Mouse (Mus musculus) stomach, embryonic 16.5 days (tissue): ENCODE data around the gene Dll4. TPM values are rescaled to one million over a fixed set of nuclear protein-coding genes. Genes with fewer than 3 reads are reported as not detected.
A peak's percentile ranks its signal among the peaks of the same experiment; 100 is the strongest.

Source experiments
- ATAC-seq: fragments of 200-750 bp; cut with Nextera tagmentation; 2 replicates; pipeline ENCODE4 v1.8.0; 2017; ENCODE audit warnings: moderate number of reproducible peaks, moderate TSS enrichment; ENCODE audit not compliant: insufficient read depth, low FRiP score
- H3K27ac ChIP-seq: fragments of 300-500 bp; sonication (generic); 2 replicates; pipeline ENCODE4 v1.5.1; 2014; ENCODE audit warnings: low read length
- H3K27me3 ChIP-seq: fragments of 300-500 bp; sonication (generic); 2 replicates; pipeline ENCODE4 v1.6.1; 2014; ENCODE audit warnings: low read length, control low read depth, mixed read lengths; ENCODE audit not compliant: control insufficient read depth, insufficient read depth
- H3K36me3 ChIP-seq: fragments of 300-500 bp; sonication (generic); 2 replicates; pipeline ENCODE4 v1.6.1; 2014; ENCODE audit warnings: low read length; ENCODE audit not compliant: control insufficient read depth, insufficient read depth
- H3K4me1 ChIP-seq: fragments of 300-500 bp; sonication (generic); 2 replicates; pipeline ENCODE4 v1.6.1; 2014; ENCODE audit warnings: low read length, control low read depth, mixed read lengths; ENCODE audit not compliant: control insufficient read depth, insufficient read depth
- H3K4me2 ChIP-seq: fragments of 300-500 bp; sonication (generic); 2 replicates; pipeline ENCODE4 v1.6.1; 2014; ENCODE audit warnings: low read depth, low read length, mixed read lengths
- H3K4me3 ChIP-seq: fragments of 300-500 bp; sonication (generic); replicated peaks from 2 replicates; pipeline ENCODE4 v1.5.1; 2014; ENCODE audit warnings: mild to moderate bottlenecking, low read length
- H3K9ac ChIP-seq: fragments of 300-500 bp; sonication (generic); 2 replicates; pipeline ENCODE4 v1.6.1; 2014; ENCODE audit warnings: low read length
- H3K9me3 ChIP-seq: fragments of 300-500 bp; sonication (generic); replicated peaks from 2 replicates; pipeline ENCODE4 v1.6.1; 2016; ENCODE audit warnings: low read length, control low read depth; ENCODE audit not compliant: control insufficient read depth
- WGBS: fragments of 180-500 bp; shearing (Covaris S2); extraction: QIAGEN DNeasy Blood & Tissue Kit; methylation state at CpG from one replicate; pipeline ENCODE4 v1.1.7; 2014; 5-methylcytosine and 5-hydroxymethylcytosine counted together
- polyA plus RNA-seq: library from polyadenylated mRNA; unstranded; fragments of >200 nt; fragmentation: Nextera tagmentation; extraction: Ambion mirVana; gene quantifications from 2 replicates; pipeline ENCODE4 v1.2.1, GENCODE M21; 2015

Dll4 gene
- polyA plus RNA-seq, 1 experiment from 2014 or later = 6.8 TPM

DNA sequence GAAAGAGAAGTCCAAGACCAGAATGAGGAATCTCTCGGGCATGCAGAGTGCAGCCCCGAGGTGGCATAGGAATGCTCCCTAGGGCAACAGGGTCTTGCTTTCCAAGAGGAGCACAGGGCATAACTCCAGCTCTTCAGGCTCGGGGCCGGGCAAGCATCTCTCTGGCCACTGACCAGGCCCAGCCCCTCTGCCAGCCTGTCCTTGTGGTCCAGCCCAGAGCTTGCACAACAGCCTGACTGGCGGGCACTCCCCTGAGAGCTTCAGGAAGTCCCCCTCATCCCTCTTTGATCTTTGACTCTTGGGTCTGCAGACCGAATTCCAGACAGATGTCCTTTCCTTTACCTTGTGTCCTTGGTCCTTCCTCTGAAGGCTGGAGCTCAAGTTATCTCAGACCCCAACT is 22.7 kb upstream of the Dll4 start:
- WGBS = 79% methylated on average over 6 of the region's 6 CpGs
- H3K27ac ChIP-seq = no peak overlapping the region
- no peak for ATAC-seq

DNA sequence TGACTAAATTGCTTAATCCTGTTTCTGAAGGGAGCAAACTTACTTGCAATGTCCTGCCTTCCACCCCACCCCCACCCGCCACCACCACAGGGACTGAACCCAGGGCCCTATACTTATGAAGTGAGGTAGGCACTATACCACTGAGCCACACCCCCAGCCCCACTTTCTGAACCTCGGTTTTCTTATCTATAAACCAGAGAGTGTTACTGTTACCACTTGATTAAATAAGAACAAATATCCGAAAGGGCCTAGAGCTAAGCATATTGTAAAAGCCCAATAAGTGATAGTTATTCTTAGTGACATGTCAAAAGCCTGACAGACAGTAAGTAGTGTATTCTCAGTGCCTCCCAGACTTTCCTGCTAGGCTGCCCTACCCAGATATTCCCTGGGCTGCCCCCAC is 21.2 kb upstream of the Dll4 start:
- Histone ChIP-seq H3K4me3 (no peak overlapping the region), H3K27ac (peak overlapping the region; percentile 36; the same call in 1 of the 2 replicates), H3K9me3 (no peaks in the 10 kb centered on the region), H3K9ac (no peak overlapping the region), H3K36me3 (no peaks in the 10 kb centered on the region), H3K4me1 (peaks cover 22% of the 10 kb centered on the region), H3K27me3 (no peaks in the 10 kb centered on the region), H3K4me2 (no peak overlapping the region)
- ATAC-seq = no peak
- WGBS = 38% methylated on average over 3 of the region's 3 CpGs

More for the DNA sequence above, 22.7 kb upstream of the Dll4 start:
- Histone ChIP-seq H3K4me3 (no peak overlapping the region), H3K27me3 (no peaks in the 10 kb centered on the region), H3K4me1 (peaks cover 25% of the 10 kb centered on the region), H3K9ac (no peak overlapping the region), H3K36me3 (no peaks in the 10 kb centered on the region), H3K9me3 (no peaks in the 10 kb centered on the region), H3K4me2 (no peak overlapping the region)

DNA sequence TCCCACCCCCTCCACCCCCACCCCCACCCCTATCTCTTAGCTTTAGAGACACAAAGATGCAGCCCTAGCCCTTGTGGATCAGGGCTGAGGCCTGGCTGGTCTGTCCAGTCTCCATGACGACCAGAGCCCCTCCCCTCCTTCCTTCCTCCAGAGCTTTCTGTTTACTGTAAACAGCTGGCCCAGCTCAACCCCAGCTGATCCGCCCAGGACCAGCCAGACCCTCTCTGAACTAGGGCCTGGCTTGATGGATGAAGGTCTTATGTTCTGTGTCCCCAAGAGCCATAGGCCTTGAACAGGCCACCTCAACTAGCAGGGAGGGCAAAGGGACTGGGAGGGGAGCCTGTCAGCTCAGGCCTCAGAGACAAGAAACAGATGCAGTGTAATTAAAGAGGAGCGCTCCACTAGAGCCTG is 20.8 kb upstream of the Dll4 start:
- peak; percentile 68 for ATAC-seq
- Histone ChIP-seq H3K9ac (peak overlapping the region; percentile 49; the same call in 1 of the 2 replicates), H3K9me3 (no peaks in the 10 kb centered on the region), H3K4me1 (peaks cover 18% of the 10 kb centered on the region), H3K27me3 (no peaks in the 10 kb centered on the region), H3K4me2 (no peak overlapping the region), H3K4me3 (no peak overlapping the region), H3K36me3 (no peaks in the 10 kb centered on the region), H3K27ac (peak overlapping the region; percentile 51)
- whole genome bisulfite sequencing = 21% methylated on average over 3 of the region's 3 CpGs

DNA sequence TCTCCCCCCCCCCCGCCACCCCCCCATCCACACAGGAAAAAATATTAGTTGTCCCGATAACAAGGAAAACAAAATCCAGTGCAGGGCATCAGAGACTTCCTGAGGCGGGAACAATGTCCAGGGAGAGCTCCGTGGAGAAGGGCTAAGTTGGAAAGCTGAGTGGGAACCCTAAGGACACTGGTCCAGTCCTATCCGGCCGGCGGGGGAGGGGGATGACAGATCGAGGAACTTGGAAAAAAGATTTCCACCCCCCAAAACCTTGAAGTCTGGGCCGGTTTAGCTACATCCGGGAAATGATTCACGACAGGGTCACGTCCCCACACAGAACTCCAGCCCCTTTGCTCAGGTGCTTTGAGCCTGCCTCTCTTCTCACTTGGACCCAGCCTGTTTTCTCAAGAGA is 14.0 kb upstream of the Dll4 start:
- H3K27me3 ChIP-seq = no peaks in the 10 kb centered on the region
- H3K9ac ChIP-seq = peak overlapping the region; percentile 8; the same call in 1 of the 2 replicates
- WGBS = 31% methylated on average over 12 of the region's 12 CpGs
- no peak overlapping the region for H3K4me2 ChIP-seq
- no peaks in the 10 kb centered on the region for H3K9me3 ChIP-seq
- H3K27ac ChIP-seq = no peak overlapping the region
- H3K4me1 ChIP-seq = no peaks in the 10 kb centered on the region
- no peak for ATAC-seq
- no peak overlapping the region for H3K4me3 ChIP-seq
- H3K36me3 ChIP-seq = no peaks in the 10 kb centered on the region

DNA sequence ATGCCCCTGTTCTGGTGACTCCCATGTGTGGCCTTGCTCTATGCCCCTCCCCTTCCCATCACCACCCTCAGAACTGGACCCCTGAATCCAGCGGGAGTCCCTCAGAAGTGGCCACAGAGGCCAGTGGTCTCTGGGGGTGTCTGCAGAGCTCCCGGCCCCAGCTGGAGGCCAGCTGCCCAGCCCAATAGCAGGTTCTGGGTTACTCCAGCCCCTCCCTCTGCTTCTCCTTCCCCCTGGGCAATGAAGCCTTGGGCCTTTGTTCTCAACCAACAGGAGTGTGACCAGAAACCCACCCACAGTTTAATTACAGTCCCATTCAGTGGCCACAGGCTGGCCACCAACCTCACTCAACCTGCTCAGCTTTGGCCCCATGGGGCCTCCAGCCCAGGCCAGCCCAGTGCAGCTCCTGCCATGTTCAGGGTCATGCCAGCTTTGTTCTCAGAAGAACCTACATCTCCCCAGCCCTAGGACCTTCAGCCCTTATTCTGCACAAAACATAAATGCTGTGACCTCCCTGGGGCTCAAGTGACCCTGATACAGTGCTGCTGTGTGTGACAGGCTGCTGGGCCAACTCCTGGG is 13.1 kb upstream of the Dll4 start:
- no peak overlapping the region for H3K9ac ChIP-seq
- 73% methylated on average over 2 of the region's 2 CpGs for WGBS
- no peak overlapping the region for H3K27ac ChIP-seq
- no peaks in the 10 kb centered on the region for H3K9me3 ChIP-seq
- H3K4me1 ChIP-seq = no peaks in the 10 kb centered on the region
- H3K4me3 ChIP-seq = no peak overlapping the region
- no peak for ATAC-seq
- no peaks in the 10 kb centered on the region for H3K36me3 ChIP-seq
- H3K27me3 ChIP-seq = no peaks in the 10 kb centered on the region
- H3K4me2 ChIP-seq = no peak overlapping the region

DNA sequence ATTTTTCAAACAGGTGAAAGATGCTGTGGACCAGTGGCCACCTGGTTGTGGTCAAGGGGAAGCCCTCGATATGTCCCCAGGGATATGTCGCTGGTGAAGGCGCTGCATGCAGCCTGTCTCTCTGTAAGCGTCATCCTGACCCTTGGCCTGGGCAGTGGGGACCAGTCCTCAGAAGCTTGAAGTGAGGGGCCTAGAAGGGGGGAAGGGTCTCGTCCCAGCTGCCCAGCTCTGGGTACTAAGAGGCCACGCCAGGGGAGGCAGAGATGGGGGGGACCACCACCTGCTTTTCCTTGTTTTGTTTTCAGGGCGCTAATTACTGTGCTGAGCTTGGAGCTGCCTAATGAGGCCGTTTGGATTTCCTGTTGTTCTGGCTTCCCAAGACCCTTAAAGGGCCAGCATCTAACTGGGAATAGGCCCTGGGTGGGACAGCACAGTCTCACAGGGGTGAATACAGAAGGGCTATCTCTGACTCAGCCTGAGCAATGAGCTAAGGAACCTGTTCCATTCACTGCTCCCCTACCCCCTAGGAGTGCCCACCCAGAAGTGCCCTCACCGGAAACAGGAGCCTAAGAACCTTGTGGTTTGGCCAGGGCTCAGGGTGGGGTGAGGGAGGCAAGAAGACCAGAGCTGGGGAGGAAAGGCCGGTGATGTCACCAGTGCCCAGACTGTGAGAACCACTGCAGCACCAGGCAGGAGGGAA is 11.7 kb upstream of the Dll4 start:
- no peaks in the 10 kb centered on the region for H3K36me3 ChIP-seq
- no peak overlapping the region; the same call in 1 of the 2 replicates for H3K27ac ChIP-seq
- no peak for ATAC-seq
- no peak overlapping the region for H3K4me2 ChIP-seq
- WGBS = 45% methylated on average over 10 of the region's 10 CpGs
- H3K9ac ChIP-seq = no peak overlapping the region
- H3K27me3 ChIP-seq = no peaks in the 10 kb centered on the region
- H3K4me1 ChIP-seq = 0 out of 2 replicates have a peak, but pooled peaks cover 6% of the 10 kb centered on the region
- no peak overlapping the region for H3K4me3 ChIP-seq
- H3K9me3 ChIP-seq = no peaks in the 10 kb centered on the region

DNA sequence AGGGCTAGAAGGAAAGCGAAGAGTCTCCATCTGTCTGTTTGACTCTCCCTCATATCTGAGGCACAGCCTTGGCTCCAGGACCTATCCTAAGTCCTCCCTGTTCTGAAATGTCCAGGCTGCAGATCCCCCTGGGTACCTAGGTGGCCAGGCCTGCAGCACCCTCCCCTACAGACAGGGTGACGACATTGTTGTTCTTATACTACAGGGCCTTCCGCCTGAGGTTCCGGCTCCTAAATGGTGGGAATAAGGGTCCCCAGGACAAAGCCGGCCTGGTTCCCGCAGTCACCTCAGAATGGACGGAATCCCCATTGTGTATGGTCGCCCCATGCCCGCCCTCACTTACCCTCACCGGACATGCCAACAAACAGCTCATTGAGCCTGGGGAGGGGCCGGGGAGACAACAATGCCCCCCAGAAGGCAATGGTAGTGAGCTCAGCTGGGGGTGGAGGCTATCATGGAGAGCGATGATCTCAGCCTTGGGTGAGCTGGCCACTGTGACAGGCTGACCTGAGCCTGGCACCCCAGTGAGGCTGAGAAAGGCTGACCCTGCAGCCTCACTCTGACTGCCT is 10.8 kb upstream of the Dll4 start:
- Histone ChIP-seq H3K9ac (no peak overlapping the region), H3K27ac (no peak overlapping the region; the same call in 1 of the 2 replicates), H3K4me2 (no peak overlapping the region), H3K9me3 (no peaks in the 10 kb centered on the region), H3K4me1 (0 out of 2 replicates have a peak, but pooled peaks cover 6% of the 10 kb centered on the region), H3K27me3 (no peaks in the 10 kb centered on the region), H3K4me3 (no peak overlapping the region), H3K36me3 (no peaks in the 10 kb centered on the region)
- 75% methylated on average over 12 of the region's 12 CpGs for WGBS
- no peak for ATAC-seq

DNA sequence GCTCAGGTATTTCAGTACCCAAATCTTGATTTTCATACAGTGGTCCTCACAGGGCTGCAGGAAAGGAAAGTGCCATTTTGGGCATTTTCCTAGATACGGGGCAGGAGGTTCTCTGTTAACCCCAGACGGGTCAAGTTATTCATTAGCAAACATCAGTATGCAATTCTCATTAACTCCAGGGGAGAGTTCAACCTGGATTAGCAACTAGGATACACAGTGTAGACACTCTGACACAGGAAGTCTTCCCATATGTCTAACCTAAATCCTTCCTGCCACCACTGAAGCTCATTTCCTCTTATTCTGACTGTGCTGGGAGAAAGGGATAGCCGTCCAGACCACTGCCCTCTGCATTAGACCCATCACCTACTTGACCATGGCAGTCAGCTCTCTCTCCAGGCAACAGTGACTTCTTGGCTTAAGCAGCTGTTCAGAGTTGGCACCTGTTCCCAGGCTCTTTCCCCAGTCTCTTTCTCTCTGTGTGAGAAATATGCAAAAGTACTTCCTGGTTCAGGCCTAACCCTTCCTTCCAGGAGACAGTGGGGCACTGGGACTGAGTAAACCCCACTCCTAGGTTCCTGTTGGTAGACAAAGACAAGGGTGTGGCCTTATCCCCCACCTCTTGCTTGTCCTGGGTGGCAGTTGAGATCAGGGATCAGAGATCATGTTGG is 7.4 kb upstream of the Dll4 start:
- H3K27ac ChIP-seq = peak overlapping the region; percentile 84
- no peak overlapping the region for H3K4me2 ChIP-seq
- H3K4me1 ChIP-seq = peaks cover 24% of the 10 kb centered on the region
- 53% methylated on average over 3 of the region's 3 CpGs for WGBS
- no peak overlapping the region for H3K9ac ChIP-seq
- H3K27me3 ChIP-seq = peaks cover 21% of the 10 kb centered on the region
- H3K4me3 ChIP-seq = no peak overlapping the region
- ATAC-seq = peak; percentile 58; the same call in 1 of the 2 replicates
- H3K9me3 ChIP-seq = no peaks in the 10 kb centered on the region
- no peaks in the 10 kb centered on the region for H3K36me3 ChIP-seq

DNA sequence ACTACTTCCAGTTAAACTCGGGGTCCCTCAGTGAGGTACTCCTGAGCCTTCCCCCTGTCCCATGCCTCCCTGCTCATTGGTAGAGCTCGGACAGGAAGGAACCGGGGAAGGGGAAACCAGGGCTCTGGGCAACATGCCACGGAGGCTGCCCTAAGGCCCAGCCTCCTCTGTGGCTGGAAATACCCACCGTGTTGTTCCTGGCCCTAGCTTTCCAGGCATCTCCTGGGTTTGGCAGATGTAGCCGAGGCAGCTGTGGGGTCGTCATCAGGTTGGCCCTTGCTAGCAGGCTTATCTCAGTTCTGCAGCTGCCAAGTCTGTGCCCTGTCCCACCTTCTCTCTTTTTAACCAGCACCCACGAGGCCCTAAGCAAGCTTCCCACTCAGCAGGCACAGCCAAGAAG is 5.0 kb upstream of the Dll4 start:
- no peak overlapping the region for H3K4me3 ChIP-seq
- 69% methylated on average over 8 of the region's 8 CpGs for WGBS
- peaks cover 43% of the 10 kb centered on the region for H3K4me1 ChIP-seq
- no peak for ATAC-seq
- H3K4me2 ChIP-seq = no peak overlapping the region
- no peak overlapping the region for H3K9ac ChIP-seq
- peaks cover 39% of the 10 kb centered on the region for H3K27me3 ChIP-seq
- no peaks in the 10 kb centered on the region for H3K9me3 ChIP-seq
- no peaks in the 10 kb centered on the region for H3K36me3 ChIP-seq
- H3K27ac ChIP-seq = no peak overlapping the region
